Comparison of ENCODE assay signal across 26 mouse cellular contexts in the genomic region with DNA sequence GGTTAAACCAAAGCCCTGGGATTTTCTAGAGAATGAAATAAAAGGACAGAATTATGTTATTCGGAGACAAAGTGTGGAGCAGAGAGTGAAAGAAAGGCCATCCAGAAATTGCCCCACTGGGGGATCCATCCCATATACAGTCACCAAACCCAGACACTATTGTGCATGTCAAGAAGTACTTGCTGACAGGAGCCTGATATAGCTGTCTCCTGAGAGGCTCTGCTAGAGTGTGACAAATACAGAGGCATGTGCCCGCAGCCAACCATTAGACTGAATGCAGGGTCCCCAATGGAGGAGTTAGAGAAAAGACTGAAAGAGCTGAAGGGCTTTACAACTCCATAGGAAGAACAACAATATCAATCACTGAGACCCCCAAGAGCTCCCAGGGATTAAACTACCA.
A peak's percentile ranks its signal among the peaks of the same experiment; 100 is the strongest.
DNase-seq lines count a peak whose midpoint lies in the region; ATAC-seq lines count a peak whose summit lies in the region.
"Had no signal": no experiment of that assay in that cellular context is flagged by ENCODE, and none has a peak within 500 bp of the region (broad histone marks: within the 10 kb centered on the region; RNA-seq: fewer than 3 reads in every experiment).

No protein-coding gene starts in this region.

- H3K4me1 ChIP-seq in heart, embryonic 11.5 days (ENCODE audit: control insufficient read depth, insufficient read depth, low read length), result no peaks in the 10 kb centered on the region
- H3K4me1 ChIP-seq in heart, embryonic 16.5 days (ENCODE audit: control insufficient read depth, insufficient read depth, low read length), result peaks cover 6% of the 10 kb centered on the region; the same call in 1 of the 2 replicates
- H3K4me1 ChIP-seq: forebrain, embryonic 10.5 days; forebrain, embryonic 13.5 days; hindbrain, embryonic 10.5 days; hindbrain, embryonic 13.5 days; intestine, embryonic 15.5 days had no signal

- H3K27ac ChIP-seq in heart, embryonic 11.5 days (ENCODE audit: low read depth, low read length), result peak overlapping the region; percentile 54; the same call in 1 of the 2 replicates
- 0 out of 2 replicates have a peak overlapping the region, but pooled peaks have one; percentile 39 for H3K27ac ChIP-seq in heart, embryonic 16.5 days (ENCODE audit: low read length)
- H3K27ac ChIP-seq: forebrain, embryonic 10.5 days; forebrain, embryonic 13.5 days; gastrocnemius, adult 2 months; heart, adult 2 months; hindbrain, embryonic 10.5 days; hindbrain, embryonic 13.5 days; intestine, embryonic 15.5 days had no signal

- ATAC-seq in heart, embryonic 11.5 days (replicated peaks; ENCODE audit: insufficient number of reproducible peaks, low FRiP score, low TSS enrichment), result peak; percentile 72; the same call in 1 of the 2 replicates
- ATAC-seq in heart, embryonic 16.5 days (replicated peaks; ENCODE audit: extremely low read depth, insufficient read depth, low FRiP score), result peak; percentile 84
- ATAC-seq: activated CD4-positive, CD25-positive, alpha-beta regulatory T cell, adult 4 months; forebrain, embryonic 13.5 days; forebrain, embryonic 16.5 days; hindbrain, embryonic 16.5 days; intestine, embryonic 15.5 days had no signal

- no peak overlapping the region for H3K4me3 ChIP-seq in heart, embryonic 11.5 days (ENCODE audit: low read depth, low read length)
- H3K4me3 ChIP-seq in heart, embryonic 16.5 days (ENCODE audit: low read length), result no peak overlapping the region
- H3K4me3 ChIP-seq: forebrain, embryonic 10.5 days; forebrain, embryonic 13.5 days; gastrocnemius, adult 2 months; heart, adult 2 months; hindbrain, embryonic 10.5 days; hindbrain, embryonic 13.5 days; intestine, embryonic 15.5 days had no signal

- WGBS in heart, embryonic 11.5 days (ENCODE audit: insufficient replicate concordance), result 50% methylated on average over 2 of the region's 2 CpGs
- 38% methylated on average over 2 of the region's 2 CpGs for WGBS in heart, embryonic 16.5 days

- H3K4me2 ChIP-seq in heart, embryonic 11.5 days, result no peak overlapping the region
- H3K4me2 ChIP-seq in heart, embryonic 16.5 days (ENCODE audit: low read depth, low read length), result no peak overlapping the region
- H3K4me2 ChIP-seq: forebrain, embryonic 13.5 days; hindbrain, embryonic 13.5 days; intestine, embryonic 15.5 days had no signal

- no peak overlapping the region for H3K9ac ChIP-seq in heart, embryonic 11.5 days (ENCODE audit: low read depth, low read length)
- no peak overlapping the region for H3K9ac ChIP-seq in heart, embryonic 16.5 days (ENCODE audit: low read length)
- H3K9ac ChIP-seq: forebrain, embryonic 13.5 days; hindbrain, embryonic 13.5 days; intestine, embryonic 15.5 days had no signal

- H3K27me3 ChIP-seq in heart, embryonic 11.5 days (ENCODE audit: control insufficient read depth, insufficient read depth, low read length), result no peaks in the 10 kb centered on the region
- H3K27me3 ChIP-seq in heart, embryonic 16.5 days (ENCODE audit: control insufficient read depth, insufficient read depth, low read length), result no peaks in the 10 kb centered on the region
- H3K27me3 ChIP-seq: forebrain, embryonic 13.5 days; hindbrain, embryonic 13.5 days; intestine, embryonic 15.5 days had no signal

- no peaks in the 10 kb centered on the region for H3K36me3 ChIP-seq in heart, embryonic 11.5 days (ENCODE audit: control insufficient read depth, insufficient read depth, low read length)
- no peaks in the 10 kb centered on the region for H3K36me3 ChIP-seq in heart, embryonic 16.5 days (ENCODE audit: control insufficient read depth, insufficient read depth)
- H3K36me3 ChIP-seq: forebrain, embryonic 10.5 days; hindbrain, embryonic 10.5 days; hindbrain, embryonic 13.5 days; intestine, embryonic 15.5 days had no signal

- peak; percentile 5 for DNase-seq in heart, adult 18-20 months
- no peak for DNase-seq in heart, adult 11 months
- DNase-seq in heart, postnatal 25 days (ENCODE audit: low spot score), result no peak
- peak; percentile 18 for DNase-seq in heart, postnatal 4 days
- no peak for DNase-seq in layer of hippocampus, postnatal 10 days (ENCODE audit: low spot score in 2 of 2)
- DNase-seq in testis, postnatal 10 days (ENCODE audit: low spot score), result no peak
- DNase-seq: adrenal gland, adult 8-10 months; adrenal gland, postnatal 36 days; cerebellum, adult 18-20 months; cerebellum, adult 9-10 months; cerebellum, postnatal 14 days; gastrocnemius, adult 2 months; gastrocnemius, postnatal 14 days; kidney, adult 11 months; kidney, adult 8-10 months had no signal

- intact Hi-C loops in heart, postnatal 25 days (cut with DNase I), result no loop called here

- H3K9me3 ChIP-seq in heart, embryonic 11.5 days (replicated peaks; ENCODE audit: control insufficient read depth, low read length), result no peaks in the 10 kb centered on the region
- H3K9me3 ChIP-seq in heart, embryonic 16.5 days (replicated peaks; ENCODE audit: control insufficient read depth, low read length), result no peaks in the 10 kb centered on the region
- H3K9me3 ChIP-seq: forebrain, embryonic 10.5 days; forebrain, embryonic 13.5 days; hindbrain, embryonic 10.5 days; hindbrain, embryonic 13.5 days; intestine, embryonic 15.5 days had no signal

Comparison
In these comparisons a context has a peak if more than half of its experiments do, and no peak if none do; other contexts are left out.
1. DNase-seq: peak in heart, adult 18-20 months (2 of 2) and heart, postnatal 4 days (single experiment); none in heart, adult 11 months (single experiment), heart, postnatal 25 days (single experiment), layer of hippocampus, postnatal 10 days (0 of 2) and testis, postnatal 10 days (single experiment).